Mouse (Mus musculus) MEL (cell line): Measurements from ENCODE around the gene Car15. TPM values are rescaled to one million over a fixed set of nuclear protein-coding genes. Genes with fewer than 3 reads are reported as not detected.

Experiments
- DNase-seq: peaks from one replicate; pipeline ENCODE4 v3.0.0; 2011; ENCODE audit warnings: low read depth, low spot score
- H3K27ac ChIP-seq: 2 replicates; pipeline ENCODE4 v1.5.1; 2012; ENCODE audit warnings: low read depth, mild to moderate bottlenecking, control low read depth, low read length, moderate library complexity; ENCODE audit not compliant: control insufficient read depth
- H3K27me3 ChIP-seq, 2 experiments: fragments of 150-350 bp in 1 of 2; sonication (generic) in 1 of 2; 2 replicates each; pipeline ENCODE4 v1.6.1; 2012; ENCODE audit warnings: low read length in 2 of 2, mild to moderate bottlenecking in 2 of 2, improper control_type of control experiment in 1 of 2, moderate library complexity in 1 of 2; ENCODE audit not compliant: insufficient read depth in 2 of 2, control insufficient read depth in 1 of 2
- H3K36me3 ChIP-seq, 2 experiments: 2 replicates each; pipeline ENCODE4 v1.6.1; 2012 to 2014; ENCODE audit warnings: low read length in 2 of 2, improper control_type of control experiment in 1 of 2, inconsistent platforms in 1 of 2, mild to moderate bottlenecking in 1 of 2; ENCODE audit not compliant: insufficient read depth in 2 of 2, control insufficient read depth in 1 of 2
- H3K4me1 ChIP-seq, 2 experiments: fragments of 150-350 bp in 1 of 2; sonication (generic) in 1 of 2; 2 replicates each; pipeline ENCODE4 v1.6.1; 2012; ENCODE audit warnings: low read length in 2 of 2, improper control_type of control experiment in 1 of 2, mild to moderate bottlenecking in 1 of 2; ENCODE audit not compliant: insufficient read depth in 2 of 2, control insufficient read depth in 1 of 2
- H3K4me3 ChIP-seq, 2 experiments: fragments of 150-350 bp in 1 of 2; sonication (generic) in 1 of 2; 2 replicates each; pipeline ENCODE4 v1.5.1; 2012; ENCODE audit warnings: low read depth in 2 of 2, low read length in 2 of 2, mild to moderate bottlenecking in 2 of 2, moderate library complexity in 2 of 2, control low read depth in 1 of 2, improper control_type of control experiment in 1 of 2; ENCODE audit not compliant: control insufficient read depth in 1 of 2, insufficient read depth in 1 of 2
- H3K79me2 ChIP-seq: 2 replicates; pipeline ENCODE4 v1.6.1; 2012; ENCODE audit warnings: mild to moderate bottlenecking, low read length, moderate library complexity; ENCODE audit not compliant: control insufficient read depth, poor library complexity, insufficient read depth
- H3K9ac ChIP-seq: 2 replicates; pipeline ENCODE4 v1.6.1; 2012; ENCODE audit warnings: low read depth, mild to moderate bottlenecking, control low read depth, low read length, moderate library complexity; ENCODE audit not compliant: control insufficient read depth, poor library complexity, severe bottlenecking
- H3K9me3 ChIP-seq: fragments of 150-350 bp; sonication (generic); replicated peaks from 2 replicates; pipeline ENCODE4 v1.6.1; 2012; ENCODE audit warnings: mild to moderate bottlenecking, low read length, improper control_type of control experiment, moderate library complexity; ENCODE audit not compliant: insufficient read depth
- BHLHE40 ChIP-seq: IDR thresholded peaks from 2 replicates; pipeline ENCODE4 v1.6.1; 2012; ENCODE audit warnings: low read depth, mild to moderate bottlenecking, inconsistent platforms, low read length, improper control_type of control experiment, borderline replicate concordance
- CTCF ChIP-seq, 3 experiments: IDR thresholded peaks in 2 of 3; conservative IDR thresholded peaks in 1 of 3; 2 replicates each; pipeline ENCODE4 v1.5.1; 2011 to 2012; ENCODE audit warnings: low read length in 3 of 3, low read depth in 2 of 3, mild to moderate bottlenecking in 2 of 3, improper control_type of control experiment in 1 of 3, inconsistent platforms in 1 of 3, mixed read lengths in 1 of 3, moderate library complexity in 1 of 3; ENCODE audit not compliant: control insufficient read depth in 1 of 3, insufficient read depth in 1 of 3, poor library complexity in 1 of 3, severe bottlenecking in 1 of 3
- E2F4 ChIP-seq: IDR thresholded peaks from 2 replicates; pipeline ENCODE4 v1.6.1; 2011; ENCODE audit warnings: low read depth, low read length, improper control_type of control experiment, borderline replicate concordance
- ELF1 ChIP-seq: IDR thresholded peaks from 2 replicates; pipeline ENCODE4 v1.6.1; 2014; ENCODE audit warnings: low read depth, mild to moderate bottlenecking, inconsistent platforms, low read length, improper control_type of control experiment, moderate library complexity
- ETS1 ChIP-seq: IDR thresholded peaks from 2 replicates; pipeline ENCODE4 v1.6.1; 2012; ENCODE audit warnings: low read depth, mild to moderate bottlenecking, inconsistent platforms, low read length, improper control_type of control experiment, moderate library complexity
- GATA1 ChIP-seq: IDR thresholded peaks from 2 replicates; pipeline ENCODE4 v1.6.1; 2011; ENCODE audit warnings: low read depth, low read length, improper control_type of control experiment
- JUND ChIP-seq: IDR thresholded peaks from 2 replicates; pipeline ENCODE4 v1.6.1; 2011; ENCODE audit warnings: low read depth, mild to moderate bottlenecking, improper control_type of control experiment, low read length
- MAFK ChIP-seq: IDR thresholded peaks from 2 replicates; pipeline ENCODE4 v1.6.1; 2011; ENCODE audit warnings: low read depth, mild to moderate bottlenecking, low read length, improper control_type of control experiment, borderline replicate concordance
- MAX ChIP-seq: IDR thresholded peaks from 2 replicates; pipeline ENCODE4 v1.6.1; 2011; ENCODE audit warnings: low read length, improper control_type of control experiment
- MYC ChIP-seq: IDR thresholded peaks from 2 replicates; pipeline ENCODE4 v1.6.1; 2011; ENCODE audit warnings: low read depth, mild to moderate bottlenecking, low read length, improper control_type of control experiment, moderate library complexity
- NELFE ChIP-seq: IDR thresholded peaks from 2 replicates; pipeline ENCODE4 v1.6.1; 2011; ENCODE audit warnings: low read depth, low read length, improper control_type of control experiment
- NRF1 ChIP-seq: IDR thresholded peaks from 2 replicates; pipeline ENCODE4 v1.6.1; 2014; ENCODE audit warnings: low read depth, mild to moderate bottlenecking, inconsistent platforms, low read length, improper control_type of control experiment, moderate library complexity; ENCODE audit not compliant: poor library complexity, insufficient read depth, severe bottlenecking
- POLR2A ChIP-seq, 2 experiments: IDR thresholded peaks; 2 replicates each; pipeline ENCODE4 v1.6.1; 2011 to 2012; ENCODE audit warnings: low read length in 2 of 2, mild to moderate bottlenecking in 2 of 2, control low read depth in 1 of 2, improper control_type of control experiment in 1 of 2, low read depth in 1 of 2, moderate library complexity in 1 of 2; ENCODE audit not compliant: control insufficient read depth in 1 of 2, insufficient read depth in 1 of 2, poor library complexity in 1 of 2
- RAD21 ChIP-seq: IDR thresholded peaks from 2 replicates; pipeline ENCODE4 v1.6.1; 2011; ENCODE audit warnings: mild to moderate bottlenecking, low read depth, low read length, improper control_type of control experiment
- SIN3A ChIP-seq: IDR thresholded peaks from 2 replicates; pipeline ENCODE4 v1.6.1; 2012; ENCODE audit warnings: low read length, improper control_type of control experiment, inconsistent platforms
- SMC3 ChIP-seq: IDR thresholded peaks from 2 replicates; pipeline ENCODE4 v1.6.1; 2011; ENCODE audit warnings: low read depth, low read length, improper control_type of control experiment
- ZC3H11A ChIP-seq: IDR thresholded peaks from 2 replicates; pipeline ENCODE4 v1.6.1; 2012; ENCODE audit warnings: low read depth, mild to moderate bottlenecking, inconsistent platforms, low read length, improper control_type of control experiment
- ZMIZ1 ChIP-seq: IDR thresholded peaks from 2 replicates; pipeline ENCODE4 v1.6.1; 2012; ENCODE audit warnings: low read depth, mild to moderate bottlenecking, inconsistent platforms, low read length, improper control_type of control experiment, moderate library complexity
- ZNF384 ChIP-seq: IDR thresholded peaks from 2 replicates; pipeline ENCODE4 v1.6.1; 2012; ENCODE audit warnings: low read depth, mild to moderate bottlenecking, inconsistent platforms, low read length, improper control_type of control experiment
- polyA plus RNA-seq, 2 experiments: library from polyadenylated mRNA; stranded (reverse) in 1 of 2; unstranded in 1 of 2; fragments of >175 nt in 1 of 2; fragments of >200 nt in 1 of 2; gene quantifications; 2 replicates each; pipeline versions ENCODE4 v1.2.1 to v1.2.4; 2012; ENCODE audit warnings: low replicate concordance in 2 of 2, low read depth in 1 of 2; ENCODE audit not compliant: insufficient read length in 2 of 2, insufficient read depth in 1 of 2, missing spikeins in 1 of 2
- total RNA-seq: library from RNA; depleted of rRNA; stranded (reverse); fragments of 300-350 nt; gene quantifications from 2 replicates; pipeline ENCODE4 v1.2.3, GENCODE M21; 2012

Gene Car15
- total and polyA plus RNA-seq, 3 experiments: 2.0 to 3.6 TPM; not detected in 1

GRCm38 (mm10) chr16:17816528-17816927, 21.6 kb downstream of the Car15 start:
- Histone ChIP-seq H3K27me3 (no peaks in the 10 kb centered on the region), H3K27ac (no peak overlapping the region), H3K79me2 (no peaks in the 10 kb centered on the region)
- TF ChIP-seq JUND: no peak
- TF ChIP-seq, all 39 proteins: peak for 0
- H3K36me3 ChIP-seq: no peaks in the 10 kb centered on the region
- DNase-seq: no peak
- H3K4me3 ChIP-seq: no peak overlapping the region
- 0 out of 4 replicates have a peak, but pooled peaks cover 0 to 2% of the 10 kb centered on the region in 2 experiments for H3K4me1 ChIP-seq
- H3K9ac ChIP-seq: no peak overlapping the region
- no peaks in the 10 kb centered on the region for H3K9me3 ChIP-seq

GRCm38 (mm10) chr16:17815411-17816402, 22.5 kb downstream of the Car15 start:
- TF ChIP-seq MYC: peak; percentile 35; the same call in 1 of the 2 replicates
- no peak for TF ChIP-seq MAFK
- TF ChIP-seq SMC3: peak; percentile 76
- no peak for TF ChIP-seq BHLHE40
- TF ChIP-seq ETS1: no peak
- peak; percentile 83 to 90 (median 85) for TF ChIP-seq CTCF (IDR thresholded peaks at IDR 0.05 in 2 of 3, conservative IDR thresholded peaks at IDR 0.05 in 1 of 3; ENCODE audit: control insufficient read depth in 1 of 3, insufficient read depth in 1 of 3, low read depth in 2 of 3, low read length in 3 of 3, poor library complexity in 1 of 3, severe bottlenecking in 1 of 3)
- peak; percentile 24; the same call in 1 of the 2 replicates for TF ChIP-seq SIN3A
- no peak for TF ChIP-seq ZC3H11A
- no peak for TF ChIP-seq ZNF384
- 0 out of 2 replicates have a peak, but pooled peaks have one; percentile 21 for TF ChIP-seq ZMIZ1
- TF ChIP-seq NRF1: peak; percentile 81
- peak; percentile 52 to 86 for TF ChIP-seq POLR2A (IDR thresholded peaks at IDR 0.05; ENCODE audit: control insufficient read depth in 1 of 2, insufficient read depth in 1 of 2, low read depth in 1 of 2, low read length in 2 of 2, poor library complexity in 1 of 2)
- TF ChIP-seq RAD21: peak; percentile 34
- peak; percentile 66; the same call in 1 of the 2 replicates for TF ChIP-seq MAX
- TF ChIP-seq NELFE: 0 out of 2 replicates have a peak, but pooled peaks have one; percentile 38
- TF ChIP-seq GATA1: no peak
- TF ChIP-seq ELF1: no peak
- TF ChIP-seq E2F4: no peak
- Histone ChIP-seq H3K9ac (peak overlapping the region; percentile 62), H3K79me2 (no peaks in the 10 kb centered on the region), H3K27ac (no peak overlapping the region), H3K36me3 (no peaks in the 10 kb centered on the region), H3K4me3 (peak overlapping the region; percentile 41 to 49), H3K4me1 (0 out of 4 replicates have a peak, but pooled peaks cover 0 to 2% of the 10 kb centered on the region in 2 experiments), H3K9me3 (no peaks in the 10 kb centered on the region), H3K27me3 (no peaks in the 10 kb centered on the region)
- peak; percentile 89 for DNase-seq
